Mouse (Mus musculus): ENCODE measurements around the gene Mrm1.

The Mrm1 gene

GRCm38 (mm10) chr11:84813724-84814510 is 5.4 kb downstream of the Mrm1 start:
- peak; percentile 48 for DNase-seq

DNA sequence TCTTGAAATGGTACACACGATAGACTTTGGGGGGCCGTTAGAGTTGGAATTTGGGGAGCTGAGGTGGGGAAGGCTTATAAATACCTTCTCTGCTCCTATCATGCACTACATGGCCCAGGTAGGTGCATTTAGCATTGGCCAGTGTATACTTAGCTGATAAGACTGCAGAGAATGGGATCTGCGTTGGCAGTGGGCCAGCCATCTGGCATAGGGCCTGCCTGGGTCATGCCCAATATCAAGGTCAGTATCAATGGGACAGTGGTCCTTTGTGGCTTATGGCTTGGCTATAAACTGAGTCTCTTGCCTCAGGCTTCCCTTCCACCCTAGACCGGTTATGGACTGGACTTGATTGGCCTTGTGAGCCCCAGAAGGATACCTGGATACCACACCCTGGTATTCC is 14.9 kb downstream of the Mrm1 start:
- no peak for DNase-seq

GRCm38 (mm10) chr11:84797627-84798353 is 21.5 kb downstream of the Mrm1 start:
- peak; percentile 23 for DNase-seq

DNA sequence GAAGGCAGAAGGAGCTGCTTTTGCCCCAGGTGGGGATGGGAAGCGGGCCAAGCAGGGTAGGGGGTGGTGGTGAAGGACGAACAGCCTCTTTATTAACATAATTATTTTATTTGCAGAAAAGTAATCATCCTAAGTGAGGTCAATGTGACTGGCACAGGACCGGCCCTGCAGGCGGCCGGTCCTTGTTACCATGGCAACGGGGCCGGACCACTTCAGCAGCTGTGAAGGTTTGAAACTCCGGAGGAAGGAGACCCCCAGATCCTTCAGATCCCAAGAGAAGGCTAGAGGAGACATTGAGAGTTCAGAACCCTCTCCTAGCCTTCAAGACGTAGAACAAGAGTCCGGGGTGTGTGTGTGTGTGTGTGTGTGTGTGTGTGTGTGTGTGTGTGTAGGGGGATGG is 22.3 kb downstream of the Mrm1 start:
- DNase-seq, result no peak

GRCm38 (mm10) chr11:84794496-84795113 is 24.7 kb downstream of the Mrm1 start:
- peak; percentile 34 for DNase-seq

- DNase-seq, result no peak
These were observed 25.8 kb downstream of the Mrm1 start for GRCm38 (mm10) chr11:84793545-84793944.

DNA sequence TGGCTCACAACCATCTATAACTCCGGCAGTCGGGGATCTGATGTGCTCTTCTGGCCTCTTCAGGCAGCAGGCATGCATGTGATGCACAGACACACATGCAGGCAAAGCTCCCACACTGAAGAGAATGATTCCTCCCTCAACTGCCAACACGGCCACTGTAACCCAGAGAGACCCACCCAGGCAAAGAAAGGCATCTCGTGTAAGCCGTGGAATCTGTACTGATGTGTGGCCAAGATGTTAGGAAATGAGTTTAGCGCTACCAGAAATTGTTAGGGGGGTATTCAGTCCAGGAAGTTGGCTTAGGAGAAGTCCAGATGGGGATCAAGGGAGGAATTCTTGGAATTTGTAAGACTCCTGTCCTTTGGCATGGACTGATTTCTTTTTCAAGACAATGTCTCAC is 28.9 kb downstream of the Mrm1 start:
- DNase-seq, result no peak

- no peak for DNase-seq
These were observed 39.0 kb downstream of the Mrm1 start for GRCm38 (mm10) chr11:84780143-84780870.

DNA sequence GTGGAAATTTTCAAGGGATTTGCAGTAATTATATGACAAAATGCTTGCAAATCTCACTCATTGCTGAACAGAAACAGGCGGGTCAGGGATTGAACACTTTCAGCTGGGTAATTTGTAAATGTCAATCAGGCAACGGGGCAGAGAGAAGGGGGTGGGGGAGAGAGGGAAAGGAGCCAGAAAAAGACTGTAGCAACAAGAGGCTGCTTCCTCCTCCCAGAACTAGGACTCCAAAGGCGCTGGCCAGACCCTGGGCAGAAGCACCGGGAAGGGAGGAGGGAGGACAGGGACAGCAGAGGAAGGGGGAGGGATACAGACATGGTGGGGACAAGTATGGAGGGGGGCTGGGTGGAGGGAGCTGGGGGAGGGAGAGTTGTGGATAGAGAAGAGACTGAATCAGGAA is 43.8 kb downstream of the Mrm1 start:
- no peak for DNase-seq

DNA sequence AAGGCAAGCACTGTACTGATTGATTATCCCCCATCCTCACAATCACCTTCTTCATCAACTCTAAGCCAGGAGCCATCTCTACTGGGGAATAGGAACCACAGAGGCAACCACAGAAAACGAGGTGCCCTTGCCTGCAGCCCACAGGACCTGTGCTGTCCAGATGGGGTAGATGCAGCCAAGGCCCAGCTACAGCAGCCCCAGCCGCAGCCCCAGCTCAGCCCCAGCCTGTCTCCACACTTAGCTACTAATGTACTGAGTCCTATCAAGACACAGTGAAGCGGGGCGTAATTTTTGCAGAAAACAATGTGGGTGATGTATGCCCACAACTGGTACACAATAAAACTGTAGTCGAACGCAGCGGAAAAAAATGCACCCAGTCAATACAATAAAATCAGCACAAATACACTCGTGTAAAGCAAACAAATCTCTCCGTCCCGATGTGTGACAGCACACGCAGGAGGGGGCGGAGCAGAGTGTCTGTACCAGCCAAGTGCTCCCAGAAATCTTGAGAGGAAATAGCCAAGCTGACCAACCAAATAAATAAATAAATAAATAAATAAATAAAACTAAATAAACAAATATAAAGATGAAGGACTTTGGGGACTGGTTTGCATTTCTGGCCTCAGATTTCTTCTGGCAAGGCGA is 44.3 kb downstream of the Mrm1 start:
- no peak for DNase-seq

DNA sequence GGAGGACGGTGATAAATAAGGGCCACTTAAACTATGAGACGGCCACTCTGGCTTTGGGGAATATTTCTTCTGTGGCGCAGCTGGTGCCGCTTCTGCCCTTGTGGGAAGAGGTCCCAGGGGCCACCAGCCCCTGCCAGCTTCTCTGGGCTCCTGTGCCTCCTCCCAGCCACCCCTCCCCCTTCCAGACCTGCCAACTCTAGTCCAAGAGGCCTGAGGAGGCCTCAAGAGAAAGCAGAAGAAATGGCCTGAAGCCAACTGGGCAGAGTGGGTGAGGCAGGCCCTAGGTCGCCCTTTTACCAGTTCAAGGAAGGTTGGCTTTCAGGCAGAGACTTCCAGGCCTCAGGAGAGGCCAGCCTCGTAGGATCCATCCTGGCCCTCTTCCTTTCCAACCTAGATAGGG is 51.4 kb downstream of the Mrm1 start:
- DNase-seq, result no peak

DNA sequence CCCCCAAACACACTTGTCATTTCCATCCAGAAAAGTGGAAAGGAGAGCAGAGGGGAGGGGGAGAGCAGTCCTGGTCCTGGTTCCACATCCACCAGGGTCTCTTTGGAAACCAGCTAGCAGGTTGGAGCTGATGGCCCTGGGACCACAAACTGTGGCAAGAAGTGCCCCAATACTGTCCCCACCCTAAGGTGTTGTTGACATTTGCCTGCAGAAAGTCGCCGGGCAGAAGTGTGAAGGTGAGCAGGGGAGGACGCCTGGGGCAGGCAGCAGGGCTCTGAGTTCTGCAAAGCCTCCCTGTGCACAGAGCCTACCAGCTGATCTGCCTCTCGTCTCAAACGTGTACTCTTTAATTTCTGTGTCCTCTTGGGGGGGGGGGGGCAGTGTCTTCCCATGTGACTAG is 54.2 kb downstream of the Mrm1 start:
- no peak for DNase-seq

DNA sequence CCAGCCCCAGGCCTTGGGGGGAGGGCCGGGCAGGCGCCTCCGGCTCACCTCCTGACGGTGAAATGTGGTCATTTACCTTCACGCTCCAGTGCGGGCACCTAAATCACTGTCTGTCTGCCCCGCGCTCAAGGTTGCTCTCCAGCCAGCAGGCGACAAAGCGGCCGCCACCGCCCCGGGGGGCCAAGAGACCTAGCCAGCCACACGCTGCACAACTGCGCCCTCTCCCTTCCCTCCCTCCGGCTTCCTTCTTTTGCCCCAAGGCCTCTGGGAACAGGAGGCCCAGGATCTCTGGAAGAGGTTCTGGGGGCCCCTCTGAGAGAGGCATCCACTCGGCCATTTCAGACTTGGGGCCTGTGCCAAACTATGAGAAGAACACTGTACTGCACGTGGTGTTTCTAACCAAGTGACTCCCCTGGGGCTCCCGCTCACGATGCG is 54.8 kb downstream of the Mrm1 start:
- peak; percentile 59 for DNase-seq

- DNase-seq, result no peak
These were observed 55.2 kb downstream of the Mrm1 start for GRCm38 (mm10) chr11:84764116-84764515.
